Mouse (Mus musculus) ES-Bruce4 (cell line): ENCODE measurements around the gene Ccdc187. TPM values are rescaled to one million over a fixed set of nuclear protein-coding genes. Genes with fewer than 3 reads are reported as not detected.

Experiments used
- H3K27ac ChIP-seq: 2 replicates; pipeline ENCODE4 v1.5.1; 2012; ENCODE audit warnings: low read length, inconsistent platforms; ENCODE audit not compliant: insufficient read depth
- H3K27me3 ChIP-seq: 2 replicates; pipeline ENCODE4 v1.6.1; 2012; ENCODE audit warnings: mild to moderate bottlenecking, low read length, inconsistent platforms; ENCODE audit not compliant: control insufficient read depth, poor library complexity, insufficient read depth, severe bottlenecking
- H3K36me3 ChIP-seq: 2 replicates; pipeline ENCODE4 v1.6.1; 2012; ENCODE audit warnings: inconsistent platforms, mild to moderate bottlenecking, low read length, moderate library complexity; ENCODE audit not compliant: control insufficient read depth, poor library complexity, insufficient read depth, severe bottlenecking
- H3K4me1 ChIP-seq: one replicate; pipeline ENCODE4 v1.8.1; 2011; ENCODE audit warnings: low read length; ENCODE audit not compliant: control insufficient read depth, insufficient read depth
- H3K4me3 ChIP-seq: 2 replicates; pipeline ENCODE4 v1.5.1; 2011; ENCODE audit warnings: low read depth, mild to moderate bottlenecking, low read length
- H3K9ac ChIP-seq: 2 replicates; pipeline ENCODE4 v1.6.1; 2012; ENCODE audit warnings: low read depth, mild to moderate bottlenecking, inconsistent platforms; ENCODE audit not compliant: poor library complexity, severe bottlenecking
- H3K9me3 ChIP-seq: replicated peaks from 2 replicates; pipeline ENCODE4 v1.6.1; 2012; ENCODE audit warnings: mild to moderate bottlenecking, low read length, inconsistent platforms; ENCODE audit not compliant: control insufficient read depth, poor library complexity, insufficient read depth, severe bottlenecking
- CTCF ChIP-seq: IDR thresholded peaks from one replicate; pipeline ENCODE4 v1.8.1; 2011; ENCODE audit warnings: low read depth, low read length
- EP300 ChIP-seq: IDR thresholded peaks from 2 replicates; pipeline ENCODE4 v1.6.1; 2011; ENCODE audit warnings: low read depth, low read length; ENCODE audit not compliant: insufficient read depth
- POLR2A ChIP-seq: IDR thresholded peaks from one replicate; pipeline ENCODE4 v1.8.1; 2011; ENCODE audit warnings: low read length; ENCODE audit not compliant: insufficient read depth
- polyA plus RNA-seq: library from polyadenylated mRNA; stranded (reverse); fragments of >200 nt; gene quantifications from 2 replicates; pipeline ENCODE4 v1.2.4, GENCODE M21; 2011; ENCODE audit warnings: low read depth; ENCODE audit not compliant: missing spikeins, insufficient read depth, insufficient read length

The Ccdc187 gene
- polyA plus RNA-seq, 1 experiment, result 0.06 TPM

GRCm38 (mm10) chr2:26317991-26318672 lies 23.8 kb upstream of the Ccdc187 start:
- Histone ChIP-seq H3K9me3 (no peaks in the 10 kb centered on the region), H3K27ac (no peak overlapping the region), H3K4me1 (peaks cover 2% of the 10 kb centered on the region), H3K4me3 (no peak overlapping the region), H3K36me3 (no peaks in the 10 kb centered on the region), H3K27me3 (no peaks in the 10 kb centered on the region), H3K9ac (no peak overlapping the region)
- TF ChIP-seq CTCF, result no peak
- no peak for TF ChIP-seq EP300
- no peak for TF ChIP-seq POLR2A

GRCm38 (mm10) chr2:26317371-26317770 lies 23.0 kb upstream of the Ccdc187 start:
- Histone ChIP-seq H3K4me1 (peaks cover 2% of the 10 kb centered on the region), H3K36me3 (no peaks in the 10 kb centered on the region), H3K27ac (no peak overlapping the region), H3K4me3 (no peak overlapping the region), H3K27me3 (no peaks in the 10 kb centered on the region), H3K9ac (no peak overlapping the region), H3K9me3 (no peaks in the 10 kb centered on the region)
- TF ChIP-seq CTCF, result no peak
- TF ChIP-seq EP300, result no peak
- TF ChIP-seq POLR2A, result no peak

GRCm38 (mm10) chr2:26316576-26317246 lies 22.4 kb upstream of the Ccdc187 start:
- H3K4me3 ChIP-seq, result no peak overlapping the region
- peaks cover 2% of the 10 kb centered on the region for H3K4me1 ChIP-seq
- no peak overlapping the region for H3K9ac ChIP-seq

GRCm38 (mm10) chr2:26315925-26316311 lies 21.6 kb upstream of the Ccdc187 start:
- Histone ChIP-seq H3K4me1 (peaks cover 2% of the 10 kb centered on the region), H3K27me3 (no peaks in the 10 kb centered on the region), H3K9me3 (no peaks in the 10 kb centered on the region), H3K36me3 (no peaks in the 10 kb centered on the region), H3K4me3 (peak overlapping the region; percentile 73), H3K27ac (no peak overlapping the region), H3K9ac (peak overlapping the region; percentile 83)
- no peak for TF ChIP-seq CTCF
- no peak for TF ChIP-seq POLR2A
- TF ChIP-seq EP300, result no peak

More at GRCm38 (mm10) chr2:26316576-26317246, 22.4 kb upstream of the Ccdc187 start:
- H3K27me3 ChIP-seq, result no peaks in the 10 kb centered on the region
- no peak for TF ChIP-seq EP300
- no peak for TF ChIP-seq CTCF
- no peak for TF ChIP-seq POLR2A
- no peak overlapping the region for H3K27ac ChIP-seq
- no peaks in the 10 kb centered on the region for H3K36me3 ChIP-seq
- no peaks in the 10 kb centered on the region for H3K9me3 ChIP-seq

- no peaks in the 10 kb centered on the region for H3K27me3 ChIP-seq
- H3K9me3 ChIP-seq, result no peaks in the 10 kb centered on the region
- TF ChIP-seq CTCF (no peak), POLR2A (no peak), EP300 (no peak)
- peaks cover 2% of the 10 kb centered on the region for H3K4me1 ChIP-seq
- H3K36me3 ChIP-seq, result no peaks in the 10 kb centered on the region
- peak within 1 kb of the TSS; percentile 83 for H3K9ac ChIP-seq
- H3K4me3 ChIP-seq, result peak within 1 kb of the TSS; percentile 73
- H3K27ac ChIP-seq, result no peak within 1 kb of the TSS
These were observed 20.9 kb upstream of the Ccdc187 start, which contains the start of gene Gpsm1 for GRCm38 (mm10) chr2:26315072-26315924. Gene Gpsm1 (plus strand): TSS chr2:26315515.
